Mouse (Mus musculus) midbrain, postnatal 0 days (tissue): ENCODE data around the gene Aox2. TPM values are rescaled to one million over a fixed set of nuclear protein-coding genes. Genes with fewer than 3 reads are reported as not detected.
A peak's percentile ranks its signal among the peaks of the same experiment; 100 is the strongest.

Source experiments
- ATAC-seq: fragments of 200-750 bp; cut with Nextera tagmentation; 2 replicates; pipeline ENCODE4 v1.8.0; 2017; ENCODE audit warnings: moderate number of reproducible peaks, mild to moderate bottlenecking, moderate TSS enrichment, moderate library complexity; ENCODE audit not compliant: low FRiP score
- DNase-seq: peaks from one replicate; pipeline ENCODE4 v3.0.0-alpha.2; 2015; ENCODE audit warnings: low spot score
- H3K27ac ChIP-seq: fragments of 300-500 bp; sonication (generic); 2 replicates; pipeline ENCODE4 v1.5.1; 2014; ENCODE audit warnings: low read depth, mild to moderate bottlenecking, low read length, mixed read lengths
- H3K27me3 ChIP-seq: fragments of 300-500 bp; sonication (generic); 2 replicates; pipeline ENCODE4 v1.6.1; 2014; ENCODE audit warnings: low read length, control low read depth, mixed read lengths; ENCODE audit not compliant: insufficient read depth
- H3K36me3 ChIP-seq: fragments of 300-500 bp; sonication (generic); 2 replicates; pipeline ENCODE4 v1.6.1; 2014; ENCODE audit warnings: low read length, control low read depth, mixed read lengths; ENCODE audit not compliant: insufficient read depth
- H3K4me1 ChIP-seq: fragments of 300-500 bp; sonication (generic); 2 replicates; pipeline ENCODE4 v1.6.1; 2014; ENCODE audit warnings: mild to moderate bottlenecking, control low read depth, antibody characterized with exemption, low read length, mixed read lengths; ENCODE audit not compliant: insufficient read depth
- H3K4me2 ChIP-seq: fragments of 300-500 bp; sonication (generic); 2 replicates; pipeline ENCODE4 v1.6.1; 2014; ENCODE audit warnings: low read depth, mild to moderate bottlenecking, low read length, mixed read lengths; ENCODE audit not compliant: poor library complexity, severe bottlenecking
- H3K4me3 ChIP-seq: fragments of 300-500 bp; sonication (generic); 2 replicates; pipeline ENCODE4 v1.5.1; 2014; ENCODE audit warnings: low read depth, mild to moderate bottlenecking, low read length, moderate library complexity
- H3K9ac ChIP-seq: fragments of 300-500 bp; sonication (generic); replicated peaks from 2 replicates; pipeline ENCODE4 v1.6.1; 2014; ENCODE audit warnings: mild to moderate bottlenecking, low read length, moderate library complexity, mixed read lengths; ENCODE audit not compliant: poor library complexity, severe bottlenecking
- H3K9me3 ChIP-seq: fragments of 300-500 bp; sonication (generic); 2 replicates; pipeline ENCODE4 v1.6.1; 2016; ENCODE audit warnings: low read length, control low read depth
- CTCF ChIP-seq: IDR thresholded peaks from 2 replicates; pipeline ENCODE4 v1.5.1; 2016; ENCODE audit warnings: antibody characterized with exemption, mild to moderate bottlenecking
- WGBS: fragments of 180-500 bp; shearing (Covaris S2); extraction: QIAGEN DNeasy Blood & Tissue Kit; methylation state at CpG from one replicate; pipeline ENCODE4 v1.1.7; 2014; 5-methylcytosine and 5-hydroxymethylcytosine counted together
- polyA plus RNA-seq: library from polyadenylated mRNA; unstranded; fragments of >200 nt; fragmentation: Nextera tagmentation; extraction: Ambion mirVana; gene quantifications from 2 replicates; pipeline ENCODE4 v1.2.1, GENCODE M21; 2015
- total RNA-seq: library from RNA; depleted of rRNA; stranded (reverse); fragments of >200 nt; gene quantifications from 2 replicates; pipeline ENCODE4 v1.2.3, GENCODE M21; 2014

The Aox2 gene
- total and polyA plus RNA-seq, 2 experiments from 2014 or later: 0.16 TPM; not detected in 1

DNA sequence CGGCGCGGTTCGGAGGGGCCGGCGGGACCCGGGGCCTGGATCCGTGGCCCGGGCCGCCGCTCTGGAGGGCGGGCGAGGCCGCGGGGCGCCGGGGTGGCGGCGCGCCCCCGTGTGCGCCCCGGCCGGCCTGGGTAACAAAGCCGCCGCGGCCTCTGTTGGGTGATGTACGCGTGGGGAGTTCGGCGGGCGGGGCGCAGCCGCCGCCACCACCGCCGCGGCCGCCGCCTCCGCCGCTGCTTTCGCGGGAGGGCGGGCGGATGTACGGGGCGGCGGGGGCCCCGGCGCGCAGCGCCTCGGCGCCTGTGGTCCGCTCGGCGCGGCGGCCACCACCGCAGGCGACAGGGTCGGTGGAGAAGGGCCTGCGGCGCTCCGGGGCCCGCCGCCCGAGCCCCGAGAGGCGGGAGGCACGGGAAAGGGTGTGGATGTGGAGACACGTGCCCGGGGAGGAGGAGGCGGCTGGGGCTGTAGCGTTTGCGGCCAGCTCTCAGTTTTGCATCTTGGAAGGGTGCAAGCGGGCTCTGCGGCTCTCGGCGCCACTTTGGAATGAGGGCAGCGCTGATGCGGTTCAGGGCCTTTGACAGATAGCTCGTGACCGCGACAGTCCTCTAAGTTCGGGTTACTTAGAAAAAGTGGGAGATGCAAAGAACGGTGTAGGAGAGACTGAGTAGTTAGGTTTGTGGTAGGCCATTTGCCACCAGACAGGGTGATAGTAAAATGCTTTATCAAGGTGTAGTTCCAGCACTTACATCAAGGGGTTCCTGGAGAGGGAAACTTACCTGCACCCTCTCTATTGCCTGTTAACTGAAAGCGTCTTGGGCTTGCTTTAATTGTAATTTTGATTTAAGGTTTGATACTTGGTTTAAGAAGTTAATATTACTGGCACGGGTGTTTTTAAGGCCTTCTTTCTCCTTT is 115.4 kb downstream of the Aox2 start:
- 1% methylated on average over 33 of the region's 90 CpGs for WGBS
- DNase-seq (peak; percentile 31), ATAC-seq (peak; percentile 50)
- Histone ChIP-seq H3K9ac (peak overlapping the region; percentile 99), H3K4me1 (0 out of 2 replicates have a peak, but pooled peaks cover 9% of the 10 kb centered on the region), H3K4me2 (peak overlapping the region; percentile 73), H3K9me3 (no peaks in the 10 kb centered on the region), H3K27ac (peak overlapping the region; percentile 100), H3K4me3 (peak overlapping the region; percentile 98), H3K27me3 (no peaks in the 10 kb centered on the region), H3K36me3 (peaks cover 20% of the 10 kb centered on the region; the same call in 1 of the 2 replicates)
- TF ChIP-seq CTCF: peak; percentile 38

DNA sequence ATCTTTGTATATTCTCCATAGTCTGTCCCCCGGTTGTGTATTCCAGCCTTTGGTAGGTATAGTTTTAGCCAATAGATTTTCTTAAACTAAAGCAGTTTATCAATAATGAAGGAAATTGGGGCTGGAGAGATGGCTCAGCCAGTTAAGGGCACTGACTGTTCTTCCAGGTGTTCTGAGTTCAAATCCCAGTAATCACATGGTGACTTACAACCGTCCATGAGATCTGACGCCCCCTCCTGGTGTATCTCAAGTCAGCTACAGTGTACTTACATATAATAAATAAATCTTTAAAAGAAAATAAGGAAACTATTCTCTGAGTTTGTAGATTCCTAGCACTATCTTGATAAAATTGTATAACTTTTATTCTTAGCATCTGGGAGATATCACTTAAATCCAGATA is 117.2 kb downstream of the Aox2 start:
- WGBS: 89% methylated on average over 3 of the region's 3 CpGs
- H3K9ac ChIP-seq: no peak overlapping the region
- H3K4me2 ChIP-seq: no peak overlapping the region
- H3K9me3 ChIP-seq: no peaks in the 10 kb centered on the region
- H3K36me3 ChIP-seq: peaks cover 31% of the 10 kb centered on the region
- H3K4me3 ChIP-seq: no peak overlapping the region
- TF ChIP-seq CTCF: no peak
- H3K27me3 ChIP-seq: no peaks in the 10 kb centered on the region
- DNase-seq (no peak), ATAC-seq (no peak)
- H3K27ac ChIP-seq: no peak overlapping the region
- H3K4me1 ChIP-seq: 0 out of 2 replicates have a peak, but pooled peaks cover 9% of the 10 kb centered on the region

DNA sequence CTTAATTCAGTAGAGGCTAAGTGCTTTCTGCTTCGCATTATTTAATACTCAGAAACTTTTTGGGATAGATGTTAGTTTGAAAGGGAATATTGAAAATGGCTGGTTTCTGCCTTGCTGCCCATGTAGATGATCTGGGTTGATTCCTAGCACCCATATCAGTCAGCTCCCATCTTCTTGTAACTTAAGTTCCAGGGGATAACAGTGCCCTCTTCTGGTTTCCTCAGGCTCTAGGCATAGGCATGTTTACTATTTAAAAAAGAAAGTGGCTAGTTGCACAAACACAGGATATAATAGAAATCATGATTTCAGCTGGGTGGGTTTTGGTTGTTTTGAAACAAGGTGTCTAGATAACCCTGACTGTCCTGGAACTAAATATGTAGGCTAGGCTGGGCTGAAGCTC is 118.1 kb downstream of the Aox2 start:
- Histone ChIP-seq H3K27me3 (no peaks in the 10 kb centered on the region), H3K4me2 (no peak overlapping the region), H3K27ac (no peak overlapping the region), H3K4me3 (no peak overlapping the region), H3K4me1 (0 out of 2 replicates have a peak, but pooled peaks cover 5% of the 10 kb centered on the region), H3K9ac (no peak overlapping the region), H3K9me3 (no peaks in the 10 kb centered on the region), H3K36me3 (peaks cover 39% of the 10 kb centered on the region)
- DNase-seq (no peak), ATAC-seq (no peak)
- WGBS: 94% methylated on average over 1 of the region's 1 CpGs
- TF ChIP-seq CTCF: peak; percentile 37; the same call in 1 of the 2 replicates

DNA sequence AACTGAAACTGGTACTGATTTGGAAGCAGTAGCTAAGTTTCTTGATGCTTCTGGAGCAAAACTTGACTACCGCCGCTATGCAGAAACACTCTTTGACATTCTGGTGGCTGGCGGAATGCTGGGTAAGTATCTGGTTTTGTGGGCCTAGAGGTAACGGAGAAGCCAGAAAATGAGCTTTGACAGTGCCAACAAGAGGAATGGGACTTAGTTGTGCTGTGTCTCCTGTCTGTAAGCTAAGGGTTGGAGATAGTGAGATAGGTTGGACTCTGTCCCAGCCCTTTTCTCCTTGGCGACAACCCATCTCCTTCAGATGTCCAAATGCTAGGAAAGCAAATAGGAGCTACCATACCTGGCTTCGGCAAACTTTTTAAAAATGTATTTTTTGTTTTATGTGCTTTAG is 119.6 kb downstream of the Aox2 start:
- TF ChIP-seq CTCF: no peak
- Histone ChIP-seq H3K27ac (no peak overlapping the region), H3K9me3 (no peaks in the 10 kb centered on the region), H3K9ac (no peak overlapping the region), H3K4me1 (no peaks in the 10 kb centered on the region), H3K36me3 (peaks cover 49% of the 10 kb centered on the region), H3K4me2 (no peak overlapping the region), H3K27me3 (no peaks in the 10 kb centered on the region), H3K4me3 (no peak overlapping the region)
- DNase-seq (no peak), ATAC-seq (no peak)
- 93% methylated on average over 6 of the region's 6 CpGs for WGBS

DNA sequence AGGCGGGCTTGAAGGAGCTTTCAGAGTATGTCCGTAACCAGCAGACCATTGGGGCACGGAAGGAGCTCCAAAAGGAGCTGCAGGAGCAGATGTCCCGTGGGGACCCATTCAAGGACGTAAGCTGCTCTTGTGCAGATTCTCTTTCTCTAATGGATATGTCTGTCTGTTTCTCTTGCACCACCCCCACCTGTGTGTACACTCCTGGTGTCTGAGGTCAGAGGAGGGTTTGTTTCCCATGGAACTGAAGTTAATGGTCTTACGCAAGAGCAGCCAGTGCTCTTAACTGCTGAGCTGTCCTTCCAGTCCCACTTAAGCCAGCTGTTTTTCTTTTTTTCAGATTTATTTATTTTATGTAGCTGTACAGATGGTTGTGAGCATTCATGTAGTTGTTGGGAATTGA is 123.3 kb downstream of the Aox2 start:
- no peaks in the 10 kb centered on the region for H3K27me3 ChIP-seq
- no peak overlapping the region for H3K4me3 ChIP-seq
- ATAC-seq (no peak), DNase-seq (no peak)
- TF ChIP-seq CTCF: no peak
- H3K27ac ChIP-seq: no peak overlapping the region
- no peak overlapping the region for H3K4me2 ChIP-seq
- H3K9ac ChIP-seq: no peak overlapping the region
- H3K4me1 ChIP-seq: no peaks in the 10 kb centered on the region
- no peaks in the 10 kb centered on the region for H3K9me3 ChIP-seq
- peaks cover 61% of the 10 kb centered on the region for H3K36me3 ChIP-seq
- 90% methylated on average over 6 of the region's 6 CpGs for WGBS

DNA sequence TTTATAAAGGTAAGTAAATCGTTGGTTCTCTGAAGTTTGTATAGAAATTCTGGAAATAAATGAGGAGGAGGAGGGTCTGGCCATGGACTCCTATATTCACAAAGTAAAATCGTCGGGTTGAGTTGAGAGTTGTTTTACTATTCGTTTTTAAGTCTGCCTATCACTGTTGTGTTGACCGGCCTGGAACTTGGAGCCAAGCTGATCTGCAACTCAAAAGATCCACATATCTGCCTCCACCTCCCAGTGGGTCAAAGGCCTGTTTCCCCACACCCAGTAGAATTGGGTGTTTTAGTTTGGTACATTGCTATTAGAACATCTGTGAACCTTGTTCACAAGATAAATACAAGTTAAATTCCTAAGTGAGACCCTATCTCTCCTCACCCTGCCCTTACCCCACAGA is 125.6 kb downstream of the Aox2 start:
- DNase-seq (no peak), ATAC-seq (no peak)
- H3K4me1 ChIP-seq: no peaks in the 10 kb centered on the region
- no peak overlapping the region for H3K9ac ChIP-seq
- no peak overlapping the region for H3K27ac ChIP-seq
- H3K4me2 ChIP-seq: no peak overlapping the region
- no peaks in the 10 kb centered on the region for H3K27me3 ChIP-seq
- no peak for TF ChIP-seq CTCF
- no peaks in the 10 kb centered on the region for H3K9me3 ChIP-seq
- 94% methylated on average over 5 of the region's 5 CpGs for WGBS
- no peak overlapping the region for H3K4me3 ChIP-seq
- peaks cover 44% of the 10 kb centered on the region for H3K36me3 ChIP-seq
